Mouse (Mus musculus) kidney, adult 2 months (tissue): Measurements from ENCODE around the gene BC004004.

Source experiments
- CTCF ChIP-seq: fragments of 200-500 bp; conservative IDR thresholded peaks from 2 replicates; pipeline ENCODE4 v1.5.1; 2011; ENCODE audit warnings: low read depth, mild to moderate bottlenecking, control low read depth, low read length, moderate library complexity, mixed read lengths; ENCODE audit not compliant: insufficient read depth, insufficient read length
- POLR2A ChIP-seq: fragments of 200-500 bp; IDR thresholded peaks from one replicate; pipeline ENCODE4 v1.6.1; 2011; ENCODE audit warnings: low read depth, low read length, control low read depth

DNA sequence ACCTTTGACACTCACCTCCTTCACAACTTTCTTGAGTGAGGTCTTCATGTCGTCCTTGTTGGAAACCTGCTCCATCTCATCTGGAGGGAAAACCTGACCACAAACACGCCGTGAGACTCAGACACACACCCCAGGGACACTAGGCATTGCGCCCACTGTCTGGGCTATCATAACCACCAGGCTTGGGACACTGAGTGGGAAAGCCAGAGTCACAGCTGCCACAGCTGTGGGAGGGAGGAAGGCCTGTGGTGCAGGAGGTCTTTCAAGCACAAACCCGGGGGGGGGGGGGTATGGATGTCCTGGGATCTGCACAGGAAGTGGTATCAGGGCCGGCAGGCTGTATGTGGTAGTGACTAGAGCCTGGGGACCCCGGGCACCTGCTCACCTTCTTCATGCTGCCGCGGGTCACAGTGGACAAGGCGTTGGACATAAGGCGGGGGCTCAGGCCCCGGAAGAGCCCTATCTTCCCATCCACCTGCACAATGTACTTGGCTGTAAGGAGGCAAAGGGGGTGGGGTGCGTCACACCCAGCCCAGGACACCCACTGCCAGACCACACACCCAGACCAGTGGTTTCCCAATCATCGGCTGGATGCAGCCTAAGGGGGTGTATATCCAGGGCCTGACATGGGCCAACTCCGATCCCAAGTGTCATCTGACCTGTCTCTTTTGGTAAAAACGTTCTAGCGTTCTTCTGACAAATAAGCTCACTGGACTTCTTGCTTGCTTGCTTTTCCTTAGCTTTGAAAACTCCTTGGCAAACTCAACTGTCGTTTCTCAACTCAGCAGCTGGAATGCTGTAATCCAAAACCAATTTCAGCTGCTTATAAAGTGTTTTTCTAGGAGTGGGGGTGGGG is 72.0 kb downstream of the BC004004 start:
- TF ChIP-seq CTCF, result no peak
- no peak for TF ChIP-seq POLR2A
